Mouse (Mus musculus) fibroblast of lung, adult 2 months (primary cell): Measurements from ENCODE around the gene Olfr178.

Source experiments
- DNase-seq: peaks from one replicate; pipeline ENCODE4 v3.0.0-alpha.2; 2011; ENCODE audit warnings: low read depth

Gene Olfr178

DNA sequence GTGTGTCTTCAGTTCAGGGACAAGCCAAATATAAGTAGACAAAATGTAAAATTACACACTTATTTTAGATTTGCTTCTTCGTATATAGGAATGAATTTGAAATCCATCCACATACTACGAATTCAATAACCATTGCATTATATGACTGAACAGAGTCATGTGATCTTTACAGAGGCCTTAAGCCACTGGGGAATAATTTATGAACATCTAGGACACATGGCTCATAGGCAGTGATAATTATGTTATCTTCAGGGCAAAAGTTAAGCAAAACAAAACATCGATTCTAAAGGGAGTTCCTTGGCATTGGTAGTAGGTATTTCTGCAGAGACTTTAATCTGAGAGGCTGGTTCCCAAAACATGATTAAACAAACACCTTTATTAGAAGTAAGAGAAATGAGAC, at the start of gene Olfr178:
TSS of gene Olfr178 (minus strand) at position 101 of the 400 bp plus-strand sequence.
- no peak for DNase-seq

- DNase-seq = no peak
These were observed 37.4 kb upstream of the Olfr178 start, which contains the start of gene Olfr180 for GRCm38 (mm10) chr16:58929292-58929691. Gene Olfr180 (minus strand): TSS chr16:58929392.

DNA sequence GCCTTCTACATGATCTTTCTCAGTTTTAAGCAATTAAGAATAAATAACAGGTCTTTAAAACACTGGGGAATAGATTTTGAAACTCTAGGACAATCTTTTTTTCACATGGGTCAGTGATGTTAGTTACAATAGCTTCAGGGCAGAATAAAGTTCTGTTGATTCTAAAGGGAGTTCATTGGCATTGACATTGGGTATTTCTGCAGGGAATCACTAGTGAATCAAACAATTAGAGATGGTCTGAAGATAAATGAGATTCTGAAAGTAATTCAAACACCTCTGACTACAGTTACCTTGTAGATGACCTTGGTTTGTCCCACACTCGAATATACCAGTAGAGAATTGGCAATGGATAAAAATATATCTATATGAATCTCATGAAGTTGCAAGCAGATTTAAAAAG, 36.8 kb upstream of the Olfr178 start, which contains the start of gene Olfr181:
TSS of gene Olfr181 (minus strand) at position 101 of the 400 bp plus-strand sequence.
- DNase-seq = no peak

- DNase-seq = no peak
These were observed 7.4 kb downstream of the Olfr178 start for GRCm38 (mm10) chr16:58884416-58884815.

- DNase-seq = no peak
These were observed 17.2 kb downstream of the Olfr178 start, which contains the start of gene Olfr177 for GRCm38 (mm10) chr16:58874668-58875067. Gene Olfr177 (minus strand): TSS chr16:58874768.

- no peak for DNase-seq
These were observed 30.4 kb downstream of the Olfr178 start for GRCm38 (mm10) chr16:58861479-58861878.

- no peak for DNase-seq
These were observed 31.7 kb downstream of the Olfr178 start for GRCm38 (mm10) chr16:58860032-58860737.
